Mouse (Mus musculus): ENCODE data around the gene Gm3233. TPM values are rescaled to one million over a fixed set of nuclear protein-coding genes. Genes with fewer than 3 reads are reported as not detected.
"Not testable (repeated sequence)": the region's sequence is repeated elsewhere in the genome, so short reads cannot be mapped to it uniquely, and the experiment has no call there.

The Gm3233 gene
- total RNA-seq, 2 experiments from 2014 or later = not detected

DNA sequence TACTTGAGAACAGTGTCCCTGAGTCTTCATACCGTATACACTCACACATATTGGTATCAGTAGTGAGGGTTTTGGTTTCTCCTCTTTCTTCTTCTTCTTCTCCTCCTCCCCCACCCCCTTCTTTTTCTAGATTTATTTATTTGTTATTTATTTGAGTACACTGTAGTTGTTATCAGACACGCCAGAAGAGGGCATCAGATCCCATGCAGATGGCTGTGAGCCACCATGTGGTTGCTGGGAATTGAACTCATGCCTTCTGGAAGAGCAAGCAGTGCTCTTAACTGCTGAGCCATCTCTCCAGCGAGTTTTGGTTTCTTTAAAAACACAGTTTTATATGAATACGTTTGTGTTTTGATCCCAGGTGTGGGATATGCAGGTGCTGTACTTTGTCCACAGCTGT lies 31.2 kb downstream of the Gm3233 start:
- no peak for DNase-seq

DNA sequence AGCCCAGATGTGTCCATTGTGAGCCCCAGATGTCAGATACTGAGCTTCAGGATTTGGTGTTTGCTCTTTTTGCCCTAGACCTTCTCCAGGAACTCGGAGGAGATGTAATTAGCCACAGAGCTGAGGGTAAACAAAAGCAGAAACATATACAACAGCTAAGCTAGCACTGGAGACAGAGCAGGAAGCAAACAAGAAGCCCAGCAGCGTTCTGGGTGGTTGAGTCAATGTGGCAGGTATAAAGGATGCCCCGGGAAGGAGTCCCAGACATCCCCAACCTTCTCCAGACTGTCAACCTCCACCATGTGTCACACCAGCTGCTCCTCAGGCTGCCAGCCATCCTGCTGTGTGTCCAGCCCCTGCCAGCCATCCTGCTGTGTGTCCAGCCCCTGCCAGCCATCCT lies 33.3 kb downstream of the Gm3233 start, which contains the start of gene Gm10100:
TSS of gene Gm10100 (plus strand) at position 301 of the 400 bp plus-strand sequence.
- no peak for DNase-seq

DNA sequence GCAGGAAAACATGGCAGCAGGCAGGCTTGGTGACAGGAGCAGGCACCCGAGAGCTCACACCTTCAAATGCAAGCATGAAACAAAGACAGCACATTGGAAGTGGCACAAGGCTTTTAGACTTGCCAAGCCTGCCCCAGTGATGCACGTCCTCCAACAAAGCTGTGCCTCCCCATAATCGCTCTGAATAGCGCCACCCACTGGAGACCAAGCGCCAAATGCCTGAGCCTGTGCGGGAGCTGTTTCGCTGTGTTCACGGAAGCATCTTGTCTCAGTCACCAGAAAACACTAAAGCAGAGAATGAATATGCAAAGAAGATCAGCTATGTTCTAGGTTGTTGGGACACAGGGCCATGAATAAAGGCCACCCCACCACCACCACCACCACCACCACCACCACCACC lies 34.6 kb downstream of the Gm3233 start:
- DNase-seq = no peak

DNA sequence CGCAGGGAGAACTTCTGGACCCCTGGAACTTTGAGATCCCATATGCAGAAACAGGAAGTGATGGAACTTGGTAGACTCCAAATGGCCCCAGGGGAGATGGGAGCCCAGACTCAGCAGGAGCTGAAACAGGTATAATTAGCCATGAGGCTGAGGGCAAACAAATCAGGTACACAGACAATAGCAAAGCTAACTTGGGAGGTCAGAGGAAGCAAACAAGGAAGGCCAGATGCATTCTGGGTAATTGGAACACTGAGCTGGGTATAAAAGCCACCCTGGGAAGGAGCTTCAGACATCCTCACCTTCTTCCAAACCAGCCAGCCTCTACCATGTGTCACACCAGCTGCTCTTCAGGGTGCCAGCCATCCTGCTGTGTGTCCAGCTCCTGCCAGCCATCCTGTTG lies 39.2 kb downstream of the Gm3233 start, which contains the start of gene Krtap12-1:
TSS of gene Krtap12-1 (plus strand) at position 301 of the 400 bp plus-strand sequence.
- not testable (repeated sequence) for DNase-seq

DNA sequence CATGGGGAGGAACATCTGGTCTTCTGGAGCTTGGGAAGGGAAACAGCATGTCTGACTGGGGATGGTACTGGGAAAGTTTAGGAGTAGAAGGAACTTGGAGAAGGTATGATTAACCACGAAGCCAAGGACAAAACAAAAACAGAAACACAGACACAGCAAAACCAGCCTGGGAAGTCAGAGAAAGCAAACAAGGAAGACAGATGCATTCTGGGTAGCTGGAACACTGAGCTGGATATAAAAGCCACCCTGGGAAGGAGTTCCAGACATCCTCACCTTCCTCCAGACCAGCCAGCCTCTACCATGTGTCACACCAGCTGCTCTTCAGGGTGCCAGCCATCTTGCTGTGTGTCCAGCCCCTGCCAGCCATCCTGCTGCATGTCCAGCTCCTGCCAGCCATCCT lies 44.0 kb downstream of the Gm3233 start, which contains the start of gene Gm10142:
TSS of gene Gm10142 (plus strand) at position 301 of the 400 bp plus-strand sequence.
- no peak for DNase-seq

DNA sequence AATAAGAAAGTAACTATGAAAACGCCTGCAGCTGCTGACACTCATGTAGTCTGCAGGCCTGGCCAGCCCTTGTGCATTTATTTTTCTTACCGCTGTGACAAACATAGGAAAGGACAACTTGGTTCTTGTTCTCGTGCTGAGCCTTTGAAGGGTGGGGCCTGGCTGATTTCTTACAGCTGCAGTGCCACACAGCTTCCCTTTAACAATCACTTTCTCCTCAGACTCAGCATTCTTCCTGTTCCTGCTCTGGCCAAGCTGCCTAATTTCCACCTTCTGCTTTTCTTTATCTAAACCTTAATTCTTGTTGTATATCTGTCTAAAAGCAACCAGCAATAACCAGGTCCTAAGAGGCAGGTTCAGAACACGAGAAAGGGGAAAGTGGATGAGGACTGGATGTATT lies 45.7 kb downstream of the Gm3233 start:
- DNase-seq = no peak

DNA sequence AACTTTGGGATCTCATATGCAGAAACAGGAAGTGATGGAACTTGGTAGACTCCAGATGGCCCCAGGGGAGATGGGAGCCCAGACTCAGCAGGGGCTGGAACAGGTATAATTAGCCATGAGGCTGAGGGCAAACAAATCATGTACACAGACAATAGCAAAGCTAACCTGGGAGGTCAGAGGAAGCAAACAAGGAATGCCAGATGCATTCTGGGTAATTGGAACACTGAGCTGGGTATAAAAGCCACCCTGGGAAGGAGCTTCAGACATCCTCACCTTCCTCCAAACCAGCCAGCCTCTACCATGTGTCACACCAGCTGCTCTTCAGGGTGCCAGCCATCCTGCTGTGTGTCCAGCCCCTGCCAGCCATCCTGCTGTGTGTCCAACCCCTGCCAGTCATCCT lies 48.3 kb downstream of the Gm3233 start, which contains the start of gene Gm10024:
TSS of gene Gm10024 (plus strand) at position 301 of the 400 bp plus-strand sequence.
- DNase-seq = not testable (repeated sequence)

DNA sequence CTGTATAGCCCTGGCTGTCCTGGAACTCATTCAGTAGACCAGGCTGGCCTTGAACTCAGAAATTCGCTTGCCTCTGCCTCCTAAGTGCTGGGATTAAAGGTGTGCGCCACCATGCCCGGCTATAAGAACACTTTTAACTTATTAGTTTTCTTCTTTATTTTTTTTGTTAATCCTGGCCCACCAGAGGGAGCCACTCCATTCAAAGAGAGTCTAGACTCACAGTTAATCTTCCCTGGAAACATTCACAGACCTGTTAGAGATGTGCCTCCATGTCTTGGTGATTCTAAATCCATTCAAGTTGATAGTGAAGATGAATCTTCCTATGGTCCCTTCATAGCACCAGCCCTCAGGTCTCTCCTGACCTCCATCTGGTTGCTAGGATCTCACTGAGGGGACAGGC lies 49.7 kb downstream of the Gm3233 start:
- DNase-seq = no peak

Other genes with a start within 250 kb of the Gm3233 start
- gene Fam207a, start 243.9 kb downstream of the Gm3233 start, total RNA-seq (2021) = 10 to 100 TPM; 19.2 to 25.0 TPM
- 1 to 10 TPM; 4.2 to 9.1 TPM for gene Itgb2, start 229.4 kb downstream of the Gm3233 start, total RNA-seq (2021)
- gene Pttg1ip, start 178.0 kb downstream of the Gm3233 start, total RNA-seq (2021) = 100 to 1,000 TPM; 197 to 219 TPM
- gene Sumo3, start 153.6 kb downstream of the Gm3233 start, total RNA-seq (2021) = 100 to 1,000 TPM in 1 of 2 experiments, 10 to 100 TPM in 1; 89.0 to 106 TPM
- 10 to 100 TPM; 24.1 to 27.6 TPM for gene Gm49325, start 153.5 kb downstream of the Gm3233 start, total RNA-seq (2021)
- 10 to 100 TPM; 57.3 to 67.6 TPM for gene Ube2g2, start 137.4 kb downstream of the Gm3233 start, total RNA-seq (2021)
- gene Tspear, start 73.1 kb downstream of the Gm3233 start, total RNA-seq (2021) = under 1 TPM; 0.16 to 0.23 TPM
- not detected for gene Gm19402, start 68.9 kb downstream of the Gm3233 start, total RNA-seq (2021)
- not detected for gene Gm9508, start 62.4 kb downstream of the Gm3233 start, total RNA-seq (2021)
- gene Gm10272, start 53.1 kb downstream of the Gm3233 start, total RNA-seq (2021) = not detected
- not detected for gene Gm10024, start 48.2 kb downstream of the Gm3233 start, total RNA-seq (2021)
- gene Gm10142, start 43.9 kb downstream of the Gm3233 start, total RNA-seq (2021) = not detected
- not detected for gene Krtap12-1, start 39.1 kb downstream of the Gm3233 start, total RNA-seq (2021)
- gene Gm10100, start 33.2 kb downstream of the Gm3233 start, total RNA-seq (2021) = not detected
- not detected for gene Gm18596, start 17.0 kb downstream of the Gm3233 start, total RNA-seq (2021)
- gene Gm9736, start 8.3 kb downstream of the Gm3233 start, total RNA-seq (2021) = not detected
- gene Gm3238, start 11.6 kb upstream of the Gm3233 start, total RNA-seq (2021) = not detected
- gene Gm7138, start 17.3 kb upstream of the Gm3233 start, total RNA-seq (2021) = not detected
- gene Gm3250, start 22.9 kb upstream of the Gm3233 start, total RNA-seq (2021) = not detected
- not detected for gene Gm7137, start 28.5 kb upstream of the Gm3233 start, total RNA-seq (2021)
- not detected for gene Gm9639, start 35.4 kb upstream of the Gm3233 start, total RNA-seq (2021)
- gene Gm19668, start 39.5 kb upstream of the Gm3233 start, total RNA-seq (2021) = not detected
- not detected for gene Gm9507, start 52.2 kb upstream of the Gm3233 start, total RNA-seq (2021)
- gene Gm2696, start 55.0 kb upstream of the Gm3233 start, total RNA-seq (2021) = not detected
- not detected for gene Krtap10-4, start 67.4 kb upstream of the Gm3233 start, total RNA-seq (2021)
- gene Krtap10-10, start 76.3 kb upstream of the Gm3233 start, total RNA-seq (2021) = not detected
- not detected for gene Gm36176, start 87.1 kb upstream of the Gm3233 start, total RNA-seq (2021)
- not detected for gene Gm10318, start 93.2 kb upstream of the Gm3233 start, total RNA-seq (2021)
- gene Gm3285, start 102.3 kb upstream of the Gm3233 start, total RNA-seq (2021) = not detected
- gene Lrrc3, start 142.9 kb upstream of the Gm3233 start, total RNA-seq (2021) = 1 to 10 TPM; 4.2 to 5.7 TPM
- gene Trpm2, start 210.9 kb upstream of the Gm3233 start, total RNA-seq (2021) = 1 to 10 TPM; 2.2 to 4.7 TPM
- 10 to 100 TPM; 18.6 to 20.9 TPM for gene 1810043G02Rik, start 218.8 kb upstream of the Gm3233 start, total RNA-seq (2021)